Mouse (Mus musculus) spleen, adult 2 months (tissue): ENCODE measurements at regions not wholly inside any gene's neighbourhood (a gene's known extent, or its start where the extent isn't known, plus 50 kb on each side); places are given as distances from the start of the nearest gene placed in this dataset.

ENCODE experiments used
- DNase-seq, 2 experiments: peaks; one replicate each; pipeline versions ENCODE4 v3.0.0 to v3.0.0-alpha.2; 2012 to 2021; ENCODE audit warnings: low spot score in 2 of 2, low read depth in 1 of 2
- H3K27ac ChIP-seq: fragments of 200-500 bp; 2 replicates; pipeline ENCODE4 v1.5.1; 2012; ENCODE audit warnings: low read length, inconsistent platforms; ENCODE audit not compliant: insufficient read depth
- H3K27me3 ChIP-seq: fragments of 200-500 bp; 2 replicates; pipeline ENCODE4 v1.6.1; 2012; ENCODE audit warnings: mild to moderate bottlenecking, moderate library complexity, low read length, inconsistent platforms; ENCODE audit not compliant: control insufficient read depth, insufficient read depth
- H3K36me3 ChIP-seq: fragments of 200-500 bp; 2 replicates; pipeline ENCODE4 v1.6.1; 2012; ENCODE audit warnings: mild to moderate bottlenecking, low read length, inconsistent platforms; ENCODE audit not compliant: control insufficient read depth, insufficient read depth
- H3K4me1 ChIP-seq: fragments of 200-500 bp; 2 replicates; pipeline ENCODE4 v1.6.1; 2011; ENCODE audit warnings: inconsistent platforms; ENCODE audit not compliant: control insufficient read depth, insufficient read depth, insufficient read length
- H3K4me3 ChIP-seq: fragments of 200-500 bp; 2 replicates; pipeline ENCODE4 v1.5.1; 2011; ENCODE audit warnings: mild to moderate bottlenecking, inconsistent platforms; ENCODE audit not compliant: insufficient read depth, insufficient read length; ENCODE audit errors: extremely low read depth
- CTCF ChIP-seq: fragments of 200-500 bp; IDR thresholded peaks from 2 replicates; pipeline ENCODE4 v1.5.1; 2011; ENCODE audit warnings: mild to moderate bottlenecking, inconsistent platforms; ENCODE audit not compliant: insufficient read depth, insufficient read length, insufficient replicate concordance; ENCODE audit errors: extremely low read depth
- POLR2A ChIP-seq: fragments of 200-500 bp; IDR thresholded peaks from 2 replicates; pipeline ENCODE4 v1.6.1; 2011; ENCODE audit warnings: low read depth, low read length, inconsistent platforms
- WGBS: fragments of 180-500 bp; shearing (Covaris S2); methylation state at CpG from one replicate; pipeline ENCODE4 v1.1.7; 2018; 5-methylcytosine and 5-hydroxymethylcytosine counted together

DNA sequence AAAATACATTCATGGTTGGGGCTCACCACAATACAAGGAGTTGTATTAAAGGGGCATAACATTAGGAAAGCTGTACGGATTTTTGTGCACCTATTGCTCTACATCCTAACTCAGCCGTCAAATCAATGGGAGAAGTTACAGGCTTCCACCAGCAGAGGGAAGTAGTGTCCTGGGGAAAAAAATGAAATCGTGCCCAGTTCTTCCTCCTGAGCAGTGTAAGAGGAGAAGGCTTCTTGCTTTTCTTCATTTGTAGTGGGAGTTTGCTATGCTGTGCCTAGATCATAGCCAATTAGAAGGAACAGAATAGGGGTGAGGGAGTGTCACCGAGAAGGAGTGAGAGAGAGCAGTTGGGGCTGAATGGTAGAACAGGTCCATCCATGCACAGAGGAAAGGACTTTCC is 108.7 kb upstream of the Dcbld2 start:
- Histone ChIP-seq H3K36me3 (no peaks in the 10 kb centered on the region), H3K4me1 (no peaks in the 10 kb centered on the region), H3K4me3 (no peak overlapping the region), H3K27me3 (no peaks in the 10 kb centered on the region), H3K27ac (no peak overlapping the region)
- no peak for TF ChIP-seq CTCF
- TF ChIP-seq POLR2A = no peak
- WGBS = 18% methylated on average over 4 of the region's 4 CpGs
- DNase-seq = peak in 1 of 2 experiments; percentile 8

DNA sequence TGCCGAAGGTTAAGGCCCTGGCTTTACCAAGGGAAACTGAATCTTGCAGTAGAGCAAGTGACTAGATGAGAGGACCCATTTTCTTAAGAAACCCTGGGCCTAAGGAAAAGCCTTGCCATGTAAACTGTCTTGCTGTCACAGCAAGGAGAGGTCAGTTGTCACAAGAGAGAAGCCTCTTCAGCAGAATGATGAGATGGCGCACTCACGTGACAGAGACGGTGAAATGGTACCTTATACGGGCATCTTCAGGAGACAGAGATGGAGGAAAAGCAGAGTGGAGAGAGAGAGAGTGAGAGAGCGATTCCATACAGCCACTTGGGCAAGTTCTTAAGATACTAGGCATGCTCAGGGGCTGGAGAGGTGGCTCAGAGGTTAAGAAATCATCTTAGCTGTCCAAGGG is 108.1 kb upstream of the Dcbld2 start:
- H3K4me1 ChIP-seq = no peaks in the 10 kb centered on the region

GRCm38 (mm10) chr16:58303555-58303954 is 104.7 kb upstream of the Dcbld2 start:
- TF ChIP-seq POLR2A = no peak
- no peak for TF ChIP-seq CTCF

More for the DNA sequence above, 108.1 kb upstream of the Dcbld2 start:
- WGBS = 86% methylated on average over 6 of the region's 6 CpGs
- Histone ChIP-seq H3K36me3 (no peaks in the 10 kb centered on the region), H3K27me3 (no peaks in the 10 kb centered on the region), H3K27ac (no peak overlapping the region), H3K4me3 (no peak overlapping the region)
- TF ChIP-seq CTCF (no peak), POLR2A (no peak)
- DNase-seq = no peak

GRCm38 (mm10) chr16:58316889-58317455 is 91.3 kb upstream of the Dcbld2 start:
- no peak for TF ChIP-seq POLR2A
- no peak for TF ChIP-seq CTCF
- 83% methylated on average over 6 of the region's 6 CpGs for WGBS
- Histone ChIP-seq H3K4me1 (no peaks in the 10 kb centered on the region), H3K4me3 (no peak overlapping the region), H3K36me3 (no peaks in the 10 kb centered on the region), H3K27me3 (no peaks in the 10 kb centered on the region), H3K27ac (no peak overlapping the region)
- no peak for DNase-seq

More at GRCm38 (mm10) chr16:58303555-58303954, 104.7 kb upstream of the Dcbld2 start:
- Histone ChIP-seq H3K4me3 (no peak overlapping the region), H3K36me3 (no peaks in the 10 kb centered on the region), H3K27me3 (no peaks in the 10 kb centered on the region), H3K4me1 (no peaks in the 10 kb centered on the region), H3K27ac (no peak overlapping the region)
- DNase-seq = no peak
- 79% methylated on average over 5 of the region's 5 CpGs for WGBS

- Histone ChIP-seq H3K4me3 (no peak overlapping the region), H3K4me1 (no peaks in the 10 kb centered on the region), H3K27me3 (no peaks in the 10 kb centered on the region), H3K36me3 (no peaks in the 10 kb centered on the region), H3K27ac (no peak overlapping the region)
- no peak for DNase-seq
- TF ChIP-seq POLR2A (no peak), CTCF (no peak)
- WGBS = 80% methylated on average over 3 of the region's 3 CpGs
These were observed 77.2 kb upstream of the Dcbld2 start for GRCm38 (mm10) chr16:58331087-58331486.

DNA sequence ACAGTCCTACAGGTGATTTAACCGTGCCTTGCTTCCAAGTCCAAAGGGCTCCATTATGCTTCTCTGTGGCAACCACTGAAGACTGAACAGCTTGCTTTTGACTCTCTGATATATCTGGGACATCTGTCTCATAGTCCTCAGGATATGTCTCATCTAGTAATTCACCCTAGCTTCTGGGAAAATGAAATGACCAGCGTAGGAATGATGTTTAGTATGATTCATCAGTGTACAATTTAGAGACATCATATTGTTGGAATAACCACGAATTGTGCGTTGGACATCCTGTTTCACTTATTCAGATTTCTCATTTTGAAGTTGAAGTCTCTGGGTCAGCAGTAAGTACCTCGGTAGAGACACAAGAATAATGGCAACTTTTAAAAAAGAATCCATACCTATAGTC is 64.3 kb upstream of the Dcbld2 start:
- Histone ChIP-seq H3K4me1 (no peaks in the 10 kb centered on the region), H3K36me3 (no peaks in the 10 kb centered on the region), H3K27ac (no peak overlapping the region), H3K4me3 (no peak overlapping the region), H3K27me3 (no peaks in the 10 kb centered on the region)
- no peak for TF ChIP-seq CTCF
- TF ChIP-seq POLR2A = no peak
- WGBS = 84% methylated on average over 5 of the region's 5 CpGs
- no peak for DNase-seq

GRCm38 (mm10) chr16:58349354-58349753 is 58.9 kb upstream of the Dcbld2 start:
- H3K27me3 ChIP-seq = no peaks in the 10 kb centered on the region
- H3K27ac ChIP-seq = no peak overlapping the region
- H3K36me3 ChIP-seq = no peaks in the 10 kb centered on the region
- no peaks in the 10 kb centered on the region for H3K4me1 ChIP-seq
- no peak overlapping the region for H3K4me3 ChIP-seq
- DNase-seq = no peak
- 64% methylated on average over 5 of the region's 5 CpGs for WGBS
- TF ChIP-seq POLR2A = no peak
- no peak for TF ChIP-seq CTCF
